Mouse (Mus musculus) neural tube, embryonic 14.5 days (tissue): ENCODE measurements around the gene H2afy2. TPM values are rescaled to one million over a fixed set of nuclear protein-coding genes. Genes with fewer than 3 reads are reported as not detected.

Experiments
- ATAC-seq: fragments of 200-750 bp; cut with Nextera tagmentation; 2 replicates; pipeline ENCODE4 v1.8.0; 2017; ENCODE audit warnings: low read depth, mild to moderate bottlenecking, moderate TSS enrichment, moderate library complexity
- H3K27ac ChIP-seq: fragments of 300-500 bp; sonication (generic); 2 replicates; pipeline ENCODE4 v1.5.1; 2014; ENCODE audit warnings: low read depth, mild to moderate bottlenecking, control low read depth, low read length, moderate library complexity, mixed read lengths
- H3K27me3 ChIP-seq: fragments of 300-500 bp; sonication (generic); 2 replicates; pipeline ENCODE4 v1.6.1; 2014; ENCODE audit warnings: low read length; ENCODE audit not compliant: control insufficient read depth, insufficient read depth
- H3K36me3 ChIP-seq: fragments of 300-500 bp; sonication (generic); 2 replicates; pipeline ENCODE4 v1.6.1; 2014; ENCODE audit warnings: low read length, mixed read lengths; ENCODE audit not compliant: control insufficient read depth, insufficient read depth
- H3K4me1 ChIP-seq: fragments of 300-500 bp; sonication (generic); 2 replicates; pipeline ENCODE4 v1.6.1; 2014; ENCODE audit warnings: low read length; ENCODE audit not compliant: control insufficient read depth, insufficient read depth
- H3K4me2 ChIP-seq: fragments of 300-500 bp; sonication (generic); 2 replicates; pipeline ENCODE4 v1.6.1; 2014; ENCODE audit warnings: mild to moderate bottlenecking, low read depth, low read length, control low read depth
- H3K4me3 ChIP-seq: fragments of 300-500 bp; sonication (generic); 2 replicates; pipeline ENCODE4 v1.5.1; 2014; ENCODE audit warnings: low read depth, low read length, control low read depth, mixed read lengths
- H3K9ac ChIP-seq: fragments of 300-500 bp; sonication (generic); replicated peaks from 2 replicates; pipeline ENCODE4 v1.6.1; 2014; ENCODE audit warnings: low read depth, mild to moderate bottlenecking, control low read depth, low read length, mixed read lengths
- H3K9me3 ChIP-seq: fragments of 300-500 bp; sonication (generic); 2 replicates; pipeline ENCODE4 v1.6.1; 2016; ENCODE audit warnings: low read length; ENCODE audit not compliant: control insufficient read depth
- WGBS: fragments of 180-500 bp; shearing (Covaris S2); extraction: QIAGEN DNeasy Blood & Tissue Kit; methylation state at CpG from one replicate; pipeline ENCODE4 v1.1.7; 2014; 5-methylcytosine and 5-hydroxymethylcytosine counted together
- polyA plus RNA-seq: library from polyadenylated mRNA; unstranded; fragments of >200 nt; fragmentation: Nextera tagmentation; extraction: Ambion mirVana; gene quantifications from 2 replicates; pipeline ENCODE4 v1.2.1, GENCODE M21; 2014

Gene H2afy2
- polyA plus RNA-seq, 1 experiment from 2014 or later, result 203 TPM

DNA sequence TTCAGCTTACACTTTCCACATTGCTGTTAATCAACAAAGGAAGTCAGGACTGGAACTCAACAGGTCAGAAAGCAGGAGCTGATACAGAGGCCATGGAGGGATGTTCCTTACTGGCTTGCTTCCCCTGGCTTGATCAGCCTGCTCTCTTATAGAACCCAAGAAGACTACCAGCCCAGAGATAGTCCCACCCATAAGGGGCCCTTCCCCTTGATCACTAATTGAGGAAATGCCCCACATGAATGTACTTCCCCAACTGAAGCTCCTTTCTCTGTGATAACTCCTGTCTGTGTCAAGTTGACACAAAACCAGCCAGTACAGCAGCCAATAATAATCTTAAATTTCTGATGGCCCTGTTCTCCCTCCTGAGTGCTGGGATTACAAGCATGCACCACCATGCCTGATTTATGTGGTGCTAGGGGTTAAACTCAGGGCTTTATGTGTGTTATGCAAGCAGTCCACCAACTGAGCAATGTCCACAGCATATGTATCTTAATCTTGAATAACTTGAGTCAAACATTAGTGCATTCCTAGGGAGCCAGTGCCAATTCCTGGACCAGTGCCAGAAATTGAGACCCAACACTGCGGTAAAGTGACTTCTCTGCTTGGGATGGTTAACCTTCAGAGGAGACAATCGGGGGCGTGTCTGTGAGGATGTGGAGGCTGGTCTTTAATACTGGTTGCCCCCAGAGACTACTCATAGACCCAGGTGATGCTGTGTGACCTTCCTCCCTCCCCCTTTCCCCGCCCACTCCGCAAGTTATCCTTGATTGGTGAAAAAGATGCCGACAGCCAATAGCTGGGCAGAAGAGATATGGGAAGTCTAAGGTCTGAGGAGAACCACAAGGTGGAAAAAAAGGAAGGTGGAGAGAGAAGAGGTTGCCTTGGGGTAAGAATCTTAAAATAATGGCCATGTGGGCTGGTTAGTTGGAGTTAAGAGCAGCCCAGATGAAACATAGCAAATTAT is 77.3 kb downstream of the H2afy2 start:
- ATAC-seq, result no peak

DNA sequence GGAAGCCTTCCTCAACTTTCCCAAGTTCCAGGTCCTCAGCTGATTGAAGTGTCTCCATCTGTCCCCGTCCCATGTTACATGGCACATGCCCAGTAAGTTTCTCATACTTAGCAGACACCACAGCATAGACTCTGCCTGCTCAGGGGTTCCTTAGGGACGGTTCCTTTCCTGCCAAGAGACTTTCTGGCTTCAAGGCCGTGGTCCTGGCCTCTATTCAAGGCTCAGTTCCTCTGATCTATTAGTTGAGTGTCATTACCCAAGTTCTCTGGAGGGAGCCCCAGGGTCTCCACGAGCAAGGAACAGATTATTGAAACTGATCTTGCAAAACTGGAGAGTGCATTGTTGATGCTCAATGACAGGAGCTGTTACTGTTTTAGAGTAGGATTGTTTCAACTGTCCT is 79.3 kb downstream of the H2afy2 start:
- Histone ChIP-seq H3K4me2 (no peak overlapping the region), H3K4me1 (no peaks in the 10 kb centered on the region), H3K9me3 (no peaks in the 10 kb centered on the region), H3K36me3 (peaks cover 13% of the 10 kb centered on the region; the same call in 1 of the 2 replicates), H3K4me3 (no peak overlapping the region), H3K27ac (no peak overlapping the region), H3K9ac (no peak overlapping the region), H3K27me3 (no peaks in the 10 kb centered on the region)
- ATAC-seq, result no peak
- WGBS, result 86% methylated on average over 4 of the region's 4 CpGs

More for the DNA sequence above, 77.3 kb downstream of the H2afy2 start:
- Histone ChIP-seq H3K9me3 (no peaks in the 10 kb centered on the region), H3K4me3 (no peak overlapping the region), H3K36me3 (peaks cover 13% of the 10 kb centered on the region; the same call in 1 of the 2 replicates), H3K4me1 (no peaks in the 10 kb centered on the region), H3K27me3 (no peaks in the 10 kb centered on the region), H3K27ac (no peak overlapping the region), H3K9ac (no peak overlapping the region), H3K4me2 (no peak overlapping the region)
- 74% methylated on average over 6 of the region's 6 CpGs for WGBS

DNA sequence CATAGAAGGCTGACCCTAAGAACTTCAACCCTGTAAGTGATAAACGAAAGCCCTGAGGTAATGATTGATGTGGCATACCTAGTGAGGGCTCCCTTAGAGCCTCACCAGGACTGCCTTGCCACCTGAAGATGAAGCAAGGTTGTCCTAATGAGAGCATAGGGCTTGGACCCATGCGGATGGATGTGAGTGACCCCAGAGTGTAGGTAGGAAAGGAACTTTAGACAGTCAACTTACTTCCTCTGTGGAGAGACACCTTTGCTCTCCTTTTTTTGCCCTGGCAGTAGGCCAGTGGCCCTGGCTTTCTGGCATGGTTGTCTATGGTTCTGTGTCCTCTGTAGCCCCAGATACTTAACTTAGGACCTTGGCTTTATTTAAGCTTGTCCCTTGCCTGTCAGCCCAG is 86.9 kb downstream of the H2afy2 start:
- Histone ChIP-seq H3K4me1 (peaks cover 13% of the 10 kb centered on the region), H3K27me3 (no peaks in the 10 kb centered on the region), H3K27ac (no peak overlapping the region), H3K9me3 (no peaks in the 10 kb centered on the region), H3K4me3 (peak overlapping the region; percentile 76), H3K36me3 (peaks cover 16% of the 10 kb centered on the region), H3K4me2 (peak overlapping the region; percentile 100), H3K9ac (no peak overlapping the region)
- no peak for ATAC-seq
- WGBS, result 89% methylated on average over 2 of the region's 2 CpGs

DNA sequence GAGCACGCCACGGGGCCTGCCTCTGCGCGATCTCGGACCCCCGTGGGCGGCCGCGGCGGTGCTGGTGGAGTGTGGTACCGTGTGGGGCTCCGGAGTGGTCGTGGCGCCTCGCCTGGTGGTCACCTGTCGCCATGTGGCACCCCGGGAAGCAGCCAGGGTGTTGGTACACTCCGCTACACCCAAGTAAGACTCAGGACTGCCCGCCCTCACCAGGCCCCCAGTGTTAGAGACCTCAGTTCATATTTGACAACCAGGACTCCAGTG is 87.5 kb downstream of the H2afy2 start:
- peak overlapping the region; percentile 100 for H3K4me2 ChIP-seq
- peaks cover 18% of the 10 kb centered on the region for H3K36me3 ChIP-seq
- no peaks in the 10 kb centered on the region for H3K9me3 ChIP-seq
- no peaks in the 10 kb centered on the region for H3K27me3 ChIP-seq
- peaks cover 13% of the 10 kb centered on the region for H3K4me1 ChIP-seq
- WGBS, result 14% methylated on average over 19 of the region's 19 CpGs
- H3K27ac ChIP-seq, result no peak overlapping the region
- no peak for ATAC-seq
- H3K9ac ChIP-seq, result peak overlapping the region; percentile 65
- peak overlapping the region; percentile 76 for H3K4me3 ChIP-seq

DNA sequence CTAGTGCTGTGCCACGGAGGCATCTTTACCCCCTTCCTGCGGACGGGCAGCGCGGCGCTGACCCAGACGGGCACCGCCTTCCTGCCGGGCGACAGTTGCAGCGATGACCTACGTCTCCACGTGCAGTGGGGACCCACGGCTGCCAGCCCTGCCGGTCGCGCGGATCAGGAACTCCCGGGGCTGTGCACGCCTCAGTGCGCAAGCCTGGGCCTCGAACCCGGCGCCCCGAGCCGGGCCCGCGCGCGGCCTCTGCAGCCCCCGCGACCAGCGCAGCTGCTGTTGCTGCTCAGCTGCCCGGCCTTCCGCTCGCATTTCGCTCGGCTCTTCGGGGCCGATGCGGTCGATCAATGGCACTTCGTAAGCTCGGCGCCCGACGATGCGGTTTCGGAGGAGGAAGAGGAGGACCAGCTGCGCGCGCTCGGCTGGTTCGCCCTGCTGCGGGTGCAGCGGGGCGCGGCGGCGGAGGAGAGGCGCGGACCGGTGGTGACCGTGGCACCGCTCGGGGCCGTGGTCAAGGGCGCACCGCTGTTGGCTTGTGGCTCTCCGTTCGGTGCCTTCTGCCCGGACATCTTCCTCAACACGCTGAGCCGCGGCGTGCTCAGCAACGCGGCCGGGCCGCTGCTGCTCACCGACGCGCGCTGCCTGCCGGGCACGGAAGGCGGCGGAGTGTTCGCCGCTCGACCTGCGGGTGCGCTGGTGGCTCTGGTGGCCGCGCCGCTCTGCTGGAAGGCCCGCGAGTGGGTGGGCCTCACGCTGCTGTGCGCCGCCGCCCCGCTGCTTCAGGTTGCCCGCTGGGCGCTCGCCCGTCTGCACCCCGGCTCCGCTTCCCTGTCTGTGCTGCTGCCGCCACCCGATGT is 88.0 kb downstream of the H2afy2 start:
- Histone ChIP-seq H3K4me3 (peak overlapping the region; percentile 76), H3K27me3 (no peaks in the 10 kb centered on the region), H3K4me1 (peaks cover 13% of the 10 kb centered on the region), H3K4me2 (peak overlapping the region; percentile 100), H3K36me3 (peaks cover 22% of the 10 kb centered on the region), H3K9ac (peak overlapping the region; percentile 65), H3K9me3 (no peaks in the 10 kb centered on the region), H3K27ac (peak overlapping the region; percentile 76)
- under 1% methylated on average over 75 of the region's 111 CpGs for WGBS
- ATAC-seq, result peak; percentile 3; the same call in 1 of the 2 replicates

DNA sequence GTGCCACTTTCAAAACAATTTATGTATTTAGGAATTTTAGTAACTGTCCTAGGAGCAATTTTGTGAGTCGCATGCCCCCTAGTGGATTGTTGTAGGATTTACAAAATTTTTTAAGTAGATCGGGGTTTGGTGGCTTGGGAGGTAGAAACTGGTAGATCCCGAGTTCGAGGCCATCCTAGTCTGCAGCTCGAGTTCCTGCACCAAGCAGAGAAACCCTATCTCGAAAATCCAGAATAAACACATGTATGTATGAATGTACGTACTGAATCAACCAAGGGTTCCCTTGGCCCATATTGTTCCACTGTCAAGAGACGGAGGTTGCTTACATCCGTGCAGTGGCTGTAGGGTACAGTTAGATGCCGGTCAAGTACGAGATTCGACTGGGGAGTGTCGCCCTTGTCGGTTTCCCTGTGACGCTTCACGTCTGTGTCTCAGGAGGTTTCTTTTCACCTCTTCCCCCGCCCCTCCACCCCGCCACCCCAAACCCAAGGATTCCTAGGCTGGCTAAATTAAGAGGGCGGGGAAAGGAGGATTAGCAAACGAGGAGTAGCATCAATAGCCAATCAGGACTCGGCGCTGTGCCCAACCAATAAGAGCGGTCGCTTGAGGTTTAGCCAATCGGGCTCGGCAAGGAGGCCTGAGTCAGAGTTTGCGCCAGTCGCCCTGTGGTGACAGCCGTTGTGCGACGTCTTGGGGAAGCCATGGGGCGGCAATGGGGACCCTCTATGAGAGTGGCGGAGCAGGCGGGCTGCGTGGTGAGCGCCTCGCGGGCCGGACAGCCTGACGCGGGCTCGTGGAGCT is 88.9 kb downstream of the H2afy2 start, which contains the start of gene Tysnd1:
TSS of gene Tysnd1 (plus strand) at position 645 of the 801 bp plus-strand sequence.
- H3K36me3 ChIP-seq, result peaks cover 25% of the 10 kb centered on the region
- peak within 1 kb of the TSS; percentile 65 for H3K9ac ChIP-seq
- H3K27ac ChIP-seq, result peak within 1 kb of the TSS; percentile 76
- peak; percentile 97 for ATAC-seq
- no peaks in the 10 kb centered on the region for H3K27me3 ChIP-seq
- no peaks in the 10 kb centered on the region for H3K9me3 ChIP-seq
- WGBS, result under 1% methylated on average over 42 of the region's 42 CpGs
- peaks cover 13% of the 10 kb centered on the region for H3K4me1 ChIP-seq
- H3K4me3 ChIP-seq, result peak within 1 kb of the TSS; percentile 76
- H3K4me2 ChIP-seq, result peak within 1 kb of the TSS; percentile 100

DNA sequence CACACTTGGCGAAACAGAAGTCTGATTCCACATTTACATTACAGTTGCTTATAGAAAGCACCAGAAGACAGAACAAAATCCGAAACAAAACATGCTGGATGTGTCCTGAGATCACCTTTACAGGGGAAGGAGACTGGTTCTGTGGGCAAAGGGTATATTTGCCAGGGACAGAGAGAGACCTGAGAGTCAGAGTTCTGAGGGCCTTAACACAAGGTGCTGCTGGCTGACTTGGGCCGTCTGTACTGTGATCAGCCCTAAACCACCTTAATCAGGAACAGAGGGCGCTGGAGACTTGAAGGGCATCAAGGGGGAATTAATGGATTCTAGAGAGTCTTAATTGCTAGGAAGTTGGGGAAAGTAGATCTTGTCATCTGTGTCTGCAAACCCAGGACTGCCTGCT is 90.4 kb downstream of the H2afy2 start:
- Histone ChIP-seq H3K27ac (no peak overlapping the region), H3K4me1 (peaks cover 13% of the 10 kb centered on the region), H3K9ac (no peak overlapping the region), H3K36me3 (peaks cover 31% of the 10 kb centered on the region), H3K9me3 (no peaks in the 10 kb centered on the region), H3K27me3 (no peaks in the 10 kb centered on the region), H3K4me3 (no peak overlapping the region), H3K4me2 (no peak overlapping the region)
- no peak for ATAC-seq
- WGBS, result 73% methylated on average over 4 of the region's 4 CpGs

DNA sequence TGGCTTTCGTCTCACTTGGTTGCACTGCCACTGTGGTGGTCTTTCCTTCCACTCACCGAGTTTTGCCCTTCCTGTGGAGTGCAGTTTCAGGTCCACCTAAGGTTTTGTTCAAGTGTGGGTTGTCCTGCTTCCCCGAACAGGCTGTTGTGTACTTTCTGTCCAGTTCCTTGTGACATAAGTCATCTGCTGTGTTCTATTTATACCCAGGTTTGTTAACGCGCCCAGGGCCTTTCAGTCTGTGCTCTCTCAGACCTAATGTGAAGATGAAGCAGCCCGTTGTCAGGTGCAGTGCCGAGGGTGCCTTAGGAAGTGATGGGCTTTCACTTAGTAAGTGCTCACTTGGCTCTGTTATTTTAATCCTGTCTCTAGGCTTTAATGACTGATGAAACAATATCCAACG is 94.5 kb downstream of the H2afy2 start:
- Histone ChIP-seq H3K27me3 (no peaks in the 10 kb centered on the region), H3K9ac (no peak overlapping the region), H3K4me2 (no peak overlapping the region), H3K4me1 (no peaks in the 10 kb centered on the region), H3K9me3 (no peaks in the 10 kb centered on the region), H3K27ac (no peak overlapping the region), H3K36me3 (peaks cover 59% of the 10 kb centered on the region), H3K4me3 (no peak overlapping the region)
- 91% methylated on average over 8 of the region's 8 CpGs for WGBS
- no peak for ATAC-seq
